Mouse (Mus musculus) heart, postnatal 4 days (tissue): ENCODE data around the gene Icam1. TPM values are rescaled to one million over a fixed set of nuclear protein-coding genes. Genes with fewer than 3 reads are reported as not detected.

ENCODE experiments used
- DNase-seq: peaks from one replicate; pipeline ENCODE4 v3.0.0; 2021
- microRNA-seq, 2 experiments: library from miRNA; unstranded; fragments of <30 nt; microRNA quantifications; one replicate each; pipeline ENCODE4 v1.2.0; 2021 to 2022
- total RNA-seq, 2 experiments: library from RNA; stranded (reverse); gene quantifications; 2 replicates each; pipeline ENCODE4 v1.2.3; 2021

Gene Icam1
- total RNA-seq, 2 experiments from 2014 or later: 8.0 to 8.5 TPM

- no peak for DNase-seq
Observed at GRCm38 (mm10) chr9:21051578-21051977, 35.8 kb downstream of the Icam1 start.

- DNase-seq: no peak
Observed at GRCm38 (mm10) chr9:21062928-21063327, 47.1 kb downstream of the Icam1 start.

- no peak for DNase-seq
Observed at GRCm38 (mm10) chr9:21067006-21067684, 51.4 kb downstream of the Icam1 start, which contains the start of gene Zglp1. Gene Zglp1 (minus strand): TSS chr9:21067093.

- no peak for DNase-seq
Observed at GRCm38 (mm10) chr9:21072641-21073040, 56.9 kb downstream of the Icam1 start.

- DNase-seq: peak; percentile 89
Observed at GRCm38 (mm10) chr9:21073044-21073840, 57.5 kb downstream of the Icam1 start, which contains the start of the genes Gm49373 and Fdx1l. Gene Gm49373 (minus strand): TSS chr9:21073096. Gene Fdx1l (minus strand): TSS chr9:21073614.

GRCm38 (mm10) chr9:21074173-21074572 is 58.4 kb downstream of the Icam1 start:
- DNase-seq: no peak

GRCm38 (mm10) chr9:21075625-21076024 is 59.8 kb downstream of the Icam1 start:
- DNase-seq: no peak

Small RNAs within 50 kb of the gene (microRNA-seq; reads per million reads assigned to microRNA genes)
- 0 reads per million in 2 experiments for gene Mir1900
- gene Mir7082: 1.0 to 1.6 reads per million in 2 experiments

Other genes with a start within 250 kb of the Icam1 start
- gene Col5a3, start 200.9 kb upstream of the Icam1 start, total RNA-seq: 10 to 100 TPM; 12.1 to 13.3 TPM
- gene Rdh8, start 197.5 kb upstream of the Icam1 start, total RNA-seq: not detected
- gene A230050P20Rik, start 147.3 kb upstream of the Icam1 start, total RNA-seq: 1 to 10 TPM; 6.4 to 7.2 TPM
- 1 to 10 TPM; 1.6 to 1.7 TPM for gene Angptl6, start 136.3 kb upstream of the Icam1 start, total RNA-seq
- gene Ppan, start 127.8 kb upstream of the Icam1 start, total RNA-seq: 10 to 100 TPM; 18.4 to 19.6 TPM
- gene Eif3g, start 117.4 kb upstream of the Icam1 start, total RNA-seq: 100 to 1,000 TPM; 116 to 126 TPM
- 10 to 100 TPM; 66.7 to 68.2 TPM for gene Dnmt1, start 56.1 kb upstream of the Icam1 start, total RNA-seq
- gene S1pr2, start 39.2 kb upstream of the Icam1 start, total RNA-seq: 10 to 100 TPM in 1 of 2 experiments, 1 to 10 TPM in 1; 8.4 to 11.1 TPM
- 10 to 100 TPM; 85.7 to 98.0 TPM for gene Mrpl4, start 13.2 kb upstream of the Icam1 start, total RNA-seq
- gene Icam4, start 13.4 kb downstream of the Icam1 start, total RNA-seq: under 1 TPM; 0.27 to 0.93 TPM
- gene Icam5, start 16.1 kb downstream of the Icam1 start, total RNA-seq: not detected
- gene Zglp1, start 51.1 kb downstream of the Icam1 start, total RNA-seq: not detected
- gene Gm49373, start 57.1 kb downstream of the Icam1 start, total RNA-seq: under 1 TPM; 0.14 to 0.23 TPM
- gene Fdx1l, start 57.6 kb downstream of the Icam1 start, total RNA-seq: 10 to 100 TPM; 34.1 to 35.5 TPM
- gene Gm38431, start 76.0 kb downstream of the Icam1 start, total RNA-seq: 1 to 10 TPM in 1 of 2 experiments, under 1 TPM in 1; 0.64 to 2.2 TPM
- gene Raver1, start 76.0 kb downstream of the Icam1 start, total RNA-seq: 10 to 100 TPM; 44.4 to 48.9 TPM
- 1 to 10 TPM; 7.7 to 8.2 TPM for gene Tyk2, start 115.3 kb downstream of the Icam1 start, total RNA-seq
- gene Cdc37, start 134.0 kb downstream of the Icam1 start, total RNA-seq: 100 to 1,000 TPM; 145 to 158 TPM
- gene Pde4a, start 149.7 kb downstream of the Icam1 start, total RNA-seq: 10 to 100 TPM; 18.7 to 21.1 TPM
- 10 to 100 TPM; 33.7 to 37.7 TPM for gene Keap1, start 223.4 kb downstream of the Icam1 start, total RNA-seq
- gene S1pr5, start 232.5 kb downstream of the Icam1 start, total RNA-seq: under 1 TPM; 0.17 to 0.29 TPM
- gene Atg4d, start 249.3 kb downstream of the Icam1 start, total RNA-seq: 10 to 100 TPM; 53.1 to 59.1 TPM